Mouse (Mus musculus) neutrophil, adult 5-6 weeks (primary cell): ENCODE measurements around the gene Sytl4. TPM values are rescaled to one million over a fixed set of nuclear protein-coding genes. Genes with fewer than 3 reads are reported as not detected.
A peak's percentile ranks its signal among the peaks of the same experiment; 100 is the strongest.

Experiments
- ATAC-seq: fragments of 151-379, 151-347 bp; 2 replicates; pipeline ENCODE4 v1.8.0; 2017; ENCODE audit warnings: mild to moderate bottlenecking, moderate TSS enrichment; ENCODE audit not compliant: insufficient number of reproducible peaks, poor library complexity, low FRiP score, severe bottlenecking; ENCODE audit errors: extremely low read depth
- total RNA-seq: library from RNA; stranded (forward); fragments of 200-1000 nt; gene quantifications from 2 replicates; pipeline ENCODE4 v1.2.3, GENCODE M21; 2017

Gene Sytl4
- total RNA-seq: 2.8 and 2.9 TPM in 2 replicates

- ATAC-seq: no peak
These were observed at the start of gene Sytl4 for GRCm38 (mm10) chrX:133981231-133982002. Sytl4 (minus strand) TSS chrX:133981812.

GRCm38 (mm10) chrX:134020664-134021063 is 39.1 kb upstream of the Sytl4 start:
- no peak for ATAC-seq

GRCm38 (mm10) chrX:134019005-134019404 is 37.4 kb upstream of the Sytl4 start:
- ATAC-seq: peak; percentile 58; the same call in 1 of the 2 replicates

DNA sequence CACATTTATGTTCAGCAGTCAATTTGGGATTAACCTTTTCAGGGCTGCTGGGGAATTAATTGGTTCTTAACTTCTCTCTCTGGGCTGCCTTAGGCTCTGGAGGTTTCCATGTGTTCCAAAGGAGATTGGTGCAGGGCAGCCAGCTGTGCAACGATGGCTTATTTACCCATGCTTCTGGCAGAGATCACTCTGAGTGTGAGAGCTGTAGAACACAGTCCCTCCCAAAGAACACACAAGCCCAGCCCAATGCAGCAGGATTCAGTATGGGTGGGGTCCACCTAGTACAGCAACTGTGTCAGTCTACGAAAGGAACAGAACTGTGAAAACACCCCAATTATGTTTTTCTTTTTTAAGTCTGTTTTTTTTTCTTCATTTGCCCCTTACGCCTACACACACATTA is 14.3 kb upstream of the Sytl4 start:
- no peak for ATAC-seq

GRCm38 (mm10) chrX:133964615-133965014 is 17.0 kb downstream of the Sytl4 start:
- ATAC-seq: no peak

DNA sequence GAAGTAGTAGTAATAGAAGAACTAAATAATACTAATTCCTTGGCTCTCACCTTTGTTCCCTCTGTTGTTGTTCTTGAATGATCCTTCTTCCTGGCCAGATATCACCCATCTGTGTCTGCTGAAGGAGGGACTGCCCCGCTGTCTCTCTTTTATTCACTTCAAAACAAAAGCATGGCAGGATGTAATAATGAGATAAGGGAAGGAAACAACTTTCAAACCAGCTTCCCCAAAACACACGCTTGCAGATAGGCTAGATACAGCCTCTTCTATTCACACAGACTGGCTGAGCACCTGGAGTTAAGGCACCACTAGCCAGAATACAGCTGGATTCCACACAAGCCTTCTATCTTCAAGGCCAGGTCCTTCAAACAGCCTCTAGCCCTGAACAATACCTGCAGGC is 21.0 kb downstream of the Sytl4 start:
- no peak for ATAC-seq

GRCm38 (mm10) chrX:133954661-133955060 is 27.0 kb downstream of the Sytl4 start:
- ATAC-seq: no peak

GRCm38 (mm10) chrX:133947427-133947826 is 34.2 kb downstream of the Sytl4 start:
- ATAC-seq: 0 out of 2 replicates have a peak, but pooled peaks have one; percentile 33

GRCm38 (mm10) chrX:133939561-133939960 is 42.1 kb downstream of the Sytl4 start:
- ATAC-seq: no peak

DNA sequence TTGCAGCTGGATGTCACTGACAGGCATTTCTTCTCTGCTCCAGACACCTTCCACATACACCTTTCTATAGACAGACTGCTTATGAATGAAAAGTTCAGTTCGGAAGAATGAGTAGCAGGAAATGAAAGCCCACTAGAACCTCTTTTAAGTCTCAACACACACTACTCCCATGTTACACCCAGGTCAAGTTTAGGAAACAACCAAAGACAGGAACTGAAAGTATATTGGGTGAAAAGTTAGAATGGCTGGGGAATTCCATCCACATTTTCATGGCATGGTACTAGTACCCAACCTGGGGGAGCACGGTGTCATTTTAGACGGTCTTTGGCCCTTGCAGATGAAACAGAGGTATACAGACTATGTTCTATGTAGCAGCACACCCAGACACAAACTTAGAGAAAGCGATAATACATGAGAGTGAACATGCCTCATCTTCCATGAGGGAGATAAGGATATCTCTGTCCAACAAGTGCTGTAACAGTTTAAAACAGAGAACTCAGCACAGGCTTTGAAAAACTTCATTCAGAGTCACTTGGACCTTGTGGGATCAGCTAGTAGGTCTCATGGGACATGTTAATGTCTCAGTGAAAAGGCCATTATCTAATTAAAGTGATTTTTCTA is 44.9 kb downstream of the Sytl4 start:
- no peak for ATAC-seq

- ATAC-seq: no peak
These were observed 50.2 kb downstream of the Sytl4 start for GRCm38 (mm10) chrX:133931302-133932013.

DNA sequence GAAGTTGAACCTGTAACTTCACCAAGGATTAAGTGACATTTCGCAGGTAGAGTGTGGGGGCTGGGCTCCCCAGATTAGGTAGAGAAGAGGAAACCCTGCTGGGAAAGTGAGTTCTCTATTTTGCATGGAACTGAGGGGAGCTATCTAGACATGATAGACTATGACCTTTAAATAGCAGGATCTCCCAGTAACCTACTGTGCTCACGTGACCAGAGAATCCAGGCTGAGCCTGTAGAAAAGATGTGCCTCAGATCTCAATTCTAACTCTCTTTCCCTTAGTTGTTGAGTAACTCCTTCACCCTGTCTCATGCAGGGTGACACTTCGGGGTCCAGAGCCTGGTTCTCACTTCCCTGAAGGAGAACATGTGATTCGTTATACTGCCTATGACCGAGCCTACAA is 54.9 kb downstream of the Sytl4 start:
- ATAC-seq: no peak

DNA sequence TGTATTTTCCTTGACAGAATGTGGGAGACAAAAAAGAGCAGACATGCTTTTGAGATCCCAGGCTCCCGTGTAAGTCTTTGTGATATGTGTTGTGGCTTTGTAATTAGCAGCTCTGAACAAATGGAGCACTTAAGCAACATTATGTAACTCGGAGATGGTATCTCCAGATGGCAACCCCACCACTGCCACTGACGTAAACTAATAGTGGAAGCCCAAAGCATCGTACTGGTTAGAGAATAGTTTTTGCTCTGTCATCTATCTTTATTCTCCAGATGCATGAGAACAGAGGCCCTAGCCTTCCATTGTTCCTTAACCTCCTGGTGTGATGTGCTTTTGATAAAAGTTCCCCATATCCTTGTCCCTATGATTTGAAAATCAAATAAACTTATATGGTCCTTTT is 60.4 kb downstream of the Sytl4 start:
- ATAC-seq: no peak

GRCm38 (mm10) chrX:133914219-133914618 is 67.4 kb downstream of the Sytl4 start:
- no peak for ATAC-seq

DNA sequence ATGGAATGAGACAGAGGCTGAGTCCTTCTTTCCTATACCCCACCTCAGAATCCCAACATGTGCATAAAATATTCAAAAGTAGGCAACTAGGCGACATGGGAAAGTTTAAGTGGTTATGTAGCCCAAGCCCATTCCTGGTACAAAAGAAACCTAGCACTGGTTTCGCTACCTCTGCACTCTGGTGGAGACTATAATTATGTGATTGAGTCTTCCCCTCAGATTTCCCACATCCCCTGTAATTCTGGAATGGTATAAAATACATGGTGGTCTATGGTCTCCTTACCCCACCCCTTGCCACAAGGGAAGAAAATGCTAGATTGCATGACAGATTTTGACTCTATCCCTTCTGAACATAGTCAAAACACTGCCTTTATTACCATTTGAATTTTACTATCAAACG is 68.6 kb downstream of the Sytl4 start:
- ATAC-seq: no peak

DNA sequence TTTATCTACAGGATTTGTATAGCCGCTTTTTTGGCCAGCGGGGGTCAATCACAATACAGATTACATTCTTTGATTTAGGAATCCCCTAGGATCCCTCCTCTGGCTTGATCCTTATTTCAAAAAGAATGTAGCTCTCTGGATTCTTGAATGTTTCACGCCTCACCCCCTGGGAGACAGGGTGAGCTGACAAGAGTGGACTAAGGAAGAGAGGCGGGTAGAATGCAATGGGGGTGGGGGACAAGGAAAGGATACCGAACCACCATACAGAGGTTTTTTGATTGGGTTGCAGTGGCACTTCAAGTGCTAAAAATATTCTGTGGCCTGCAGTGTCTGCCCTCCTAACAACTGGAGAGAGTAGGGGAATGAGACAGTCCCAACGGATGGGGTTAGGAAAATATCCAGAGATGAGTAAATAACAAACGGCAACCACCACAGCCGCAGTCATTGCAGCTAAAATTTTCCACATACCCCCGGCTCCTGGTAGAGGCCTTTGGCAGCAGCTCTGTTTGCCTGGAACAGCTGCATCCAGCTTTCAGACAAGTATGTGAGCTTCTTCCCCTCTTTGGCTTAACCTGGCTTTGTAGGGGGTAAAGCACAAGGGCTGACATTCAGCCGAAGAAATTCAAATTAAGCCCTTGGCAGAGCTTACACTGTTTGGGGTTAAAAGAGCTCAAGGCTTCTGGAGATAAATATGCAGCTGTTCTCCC is 70.1 kb downstream of the Sytl4 start:
- ATAC-seq: no peak

DNA sequence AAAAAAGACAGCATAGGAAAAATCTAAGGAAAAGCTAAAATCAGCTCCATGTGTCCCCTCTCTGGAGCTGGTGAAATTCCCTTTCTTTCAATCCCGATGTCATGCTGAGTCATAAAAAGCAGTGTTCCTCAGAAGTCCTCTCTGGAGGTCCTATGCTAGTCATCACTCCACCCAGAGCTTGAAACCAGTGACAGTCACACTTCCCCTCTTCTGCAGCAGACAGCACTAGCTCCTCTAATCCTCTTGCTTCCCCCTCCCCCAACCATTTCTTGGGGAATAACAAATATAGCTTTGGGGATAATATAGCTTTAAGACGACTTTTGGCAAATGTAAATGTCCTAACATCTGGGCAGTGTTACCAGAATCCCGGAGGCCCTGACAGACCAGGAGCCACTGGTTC is 73.4 kb downstream of the Sytl4 start, which contains the start of gene Srpx2:
Gene Srpx2, plus strand, starts transcription at position 166 of the 400 bp plus-strand sequence.
- no peak for ATAC-seq

DNA sequence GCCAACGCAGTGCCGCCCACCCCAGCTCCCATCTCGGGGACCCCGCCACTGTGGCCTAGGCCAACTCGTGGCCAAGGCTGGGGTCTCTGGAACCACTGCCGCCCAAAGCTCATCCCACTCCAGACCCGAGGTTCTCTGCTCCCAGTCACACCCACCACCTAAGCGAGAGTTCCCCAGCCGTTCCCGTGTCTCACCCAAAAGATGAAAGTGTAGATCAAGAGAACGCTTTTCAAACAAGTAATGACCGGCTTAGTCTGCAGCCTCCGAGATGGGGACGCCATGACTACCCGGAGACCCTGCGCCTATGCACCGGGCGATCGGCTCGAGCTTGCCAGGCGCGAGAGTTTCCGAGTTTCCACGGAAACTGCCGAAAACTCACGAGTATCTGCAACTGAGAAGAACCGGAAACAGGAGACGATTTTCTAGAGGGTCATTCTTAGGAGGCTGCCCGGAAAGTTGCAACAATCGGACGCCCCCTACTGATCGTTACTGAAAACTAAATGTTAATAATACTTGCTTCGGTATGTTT is 83.5 kb downstream of the Sytl4 start, which contains the start of gene Tspan6:
Gene Tspan6, minus strand, starts transcription at position 416 of the 529 bp plus-strand sequence.
- ATAC-seq: 0 out of 2 replicates have a peak, but pooled peaks have one; percentile 26

GRCm38 (mm10) chrX:133888111-133888510 is 93.5 kb downstream of the Sytl4 start:
- no peak for ATAC-seq
